Mouse (Mus musculus) inflammation-experienced regulatory T-cells, adult 6 months (primary cell): ENCODE results near the gene 1700040F15Rik. TPM values are rescaled to one million over a fixed set of nuclear protein-coding genes. Genes with fewer than 3 reads are reported as not detected.
"Not testable (repeated sequence)": the region's sequence is repeated elsewhere in the genome, so short reads cannot be mapped to it uniquely, and the experiment has no call there.

Experiments
- ATAC-seq: one replicate; pipeline ENCODE4 v1.8.0; 2017
- polyA plus RNA-seq, 3 experiments: library from polyadenylated mRNA; unstranded; fragments of 100-300 nt; shearing (Covaris generic); gene quantifications; one replicate each; pipeline ENCODE4 v1.2.1; 2017

The 1700040F15Rik gene
- polyA plus RNA-seq: not detected

DNA sequence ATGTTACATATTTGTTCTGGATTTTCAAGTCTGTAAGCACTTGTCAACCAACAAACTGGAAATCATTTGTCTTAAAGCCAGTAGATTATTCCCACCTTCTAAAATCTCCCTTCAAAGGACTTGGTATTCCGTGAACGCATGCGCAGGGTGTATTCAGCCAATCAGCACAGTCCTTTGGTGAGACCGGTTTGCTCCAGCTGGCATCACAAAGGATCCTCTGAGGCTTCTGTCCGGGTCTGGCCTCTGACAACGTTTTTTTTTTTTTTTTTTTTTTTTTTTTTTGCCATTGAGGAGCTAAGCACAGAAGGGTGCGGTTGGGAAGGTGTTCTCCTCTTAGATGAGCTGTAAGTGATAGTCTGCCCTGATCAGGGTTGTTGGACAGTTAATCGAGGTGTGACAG lies at the start of gene 1700040F15Rik:
1700040F15Rik (plus strand) TSS at position 301 of the 400 bp plus-strand sequence.
- ATAC-seq: not testable (repeated sequence)
